Mouse (Mus musculus) left cerebral cortex, adult 11 months (tissue): ENCODE measurements around the gene Atp1a3.
"Not testable (repeated sequence)": the region's sequence is repeated elsewhere in the genome, so short reads cannot be mapped to it uniquely, and the experiment has no call there.

Source experiments
- DNase-seq: peaks from one replicate; pipeline ENCODE4 v3.0.0; 2022; ENCODE audit warnings: low spot score

Atp1a3 gene

GRCm38 (mm10) chr7:25005421-25006065, at the start of gene Atp1a3:
Gene Atp1a3, minus strand, starts transcription at chr7:25005958.
- peak; percentile 80 for DNase-seq

GRCm38 (mm10) chr7:25052587-25052986, 46.8 kb upstream of the Atp1a3 start:
- DNase-seq, result no peak

DNA sequence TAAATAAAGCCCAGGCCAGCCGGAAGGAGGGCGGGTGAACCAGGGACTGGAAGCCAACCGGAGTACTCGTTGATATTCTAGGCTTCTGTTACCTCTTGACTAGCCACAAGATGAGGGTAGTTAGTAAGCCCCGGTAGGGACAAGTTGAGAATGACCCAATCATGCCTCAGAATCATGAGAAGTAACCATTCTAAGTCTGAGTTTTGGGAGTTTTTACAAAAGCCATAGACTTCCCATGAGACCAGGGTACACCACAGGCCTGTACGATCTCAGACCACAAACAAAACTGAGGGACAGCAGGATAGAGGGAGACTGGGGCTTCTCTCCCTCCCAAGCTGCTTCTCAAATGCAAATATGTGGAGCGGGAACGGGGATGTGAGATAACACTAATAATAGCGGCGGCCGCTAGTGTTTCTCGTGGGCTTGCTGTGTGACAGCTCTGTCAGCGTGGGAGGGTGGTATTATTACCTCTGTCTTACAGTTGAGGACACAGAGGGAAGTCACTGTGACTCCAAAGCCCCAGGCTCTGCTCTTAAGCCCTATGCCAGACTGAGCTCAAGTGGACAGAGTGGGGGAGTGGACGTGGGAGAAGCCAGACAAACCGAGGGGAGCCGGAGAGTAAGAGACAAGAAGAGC, 43.7 kb upstream of the Atp1a3 start:
- no peak for DNase-seq

- DNase-seq, result no peak
These were observed 41.6 kb upstream of the Atp1a3 start for GRCm38 (mm10) chr7:25047363-25047762.

DNA sequence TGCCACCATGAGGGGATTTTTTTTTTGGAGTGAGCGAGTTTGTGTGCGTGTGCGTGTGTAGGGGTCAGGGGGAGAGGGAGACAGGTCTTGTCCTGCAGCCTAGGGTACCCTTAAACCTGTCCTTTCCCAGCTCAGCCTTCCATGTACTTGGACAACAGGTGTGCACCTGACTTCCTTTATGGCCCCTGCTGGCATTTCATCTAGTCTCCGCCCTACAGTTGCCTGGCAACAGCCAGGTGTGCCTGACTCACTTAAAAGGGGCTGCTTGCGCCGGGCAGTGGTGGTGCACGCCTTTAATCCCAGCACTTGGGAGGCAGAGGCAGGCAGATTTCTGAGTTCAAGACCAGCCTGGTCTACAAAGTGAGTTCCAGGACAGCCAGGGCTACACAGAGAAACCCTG, 38.8 kb upstream of the Atp1a3 start:
- not testable (repeated sequence) for DNase-seq

- peak; percentile 51 for DNase-seq
These were observed 36.2 kb upstream of the Atp1a3 start for GRCm38 (mm10) chr7:25041921-25042320.

GRCm38 (mm10) chr7:25035916-25036315, 30.2 kb upstream of the Atp1a3 start:
- peak; percentile 58 for DNase-seq

- no peak for DNase-seq
These were observed 29.0 kb upstream of the Atp1a3 start for GRCm38 (mm10) chr7:25034796-25035195.

DNA sequence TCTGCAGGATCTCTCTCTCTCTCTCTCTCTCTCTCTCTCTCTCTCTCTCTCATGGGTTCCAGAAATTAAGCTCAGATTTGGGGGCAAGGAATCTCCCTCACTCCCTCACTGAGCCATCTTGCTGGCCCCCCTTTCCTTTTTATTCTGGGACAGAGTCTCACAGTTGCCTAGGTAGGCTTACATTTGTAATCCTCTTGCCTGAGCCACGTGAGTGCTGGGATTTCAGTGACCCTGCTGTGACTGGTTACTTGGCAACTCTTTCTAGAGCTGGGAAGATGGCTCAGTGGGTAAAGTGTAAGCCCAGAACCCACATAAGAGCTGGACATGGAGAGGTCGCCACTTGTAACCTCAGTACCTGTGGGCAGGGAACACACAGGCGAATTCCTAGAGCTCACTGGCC, 25.8 kb upstream of the Atp1a3 start:
- no peak for DNase-seq

GRCm38 (mm10) chr7:25030032-25030753, 24.4 kb upstream of the Atp1a3 start:
- DNase-seq, result no peak

DNA sequence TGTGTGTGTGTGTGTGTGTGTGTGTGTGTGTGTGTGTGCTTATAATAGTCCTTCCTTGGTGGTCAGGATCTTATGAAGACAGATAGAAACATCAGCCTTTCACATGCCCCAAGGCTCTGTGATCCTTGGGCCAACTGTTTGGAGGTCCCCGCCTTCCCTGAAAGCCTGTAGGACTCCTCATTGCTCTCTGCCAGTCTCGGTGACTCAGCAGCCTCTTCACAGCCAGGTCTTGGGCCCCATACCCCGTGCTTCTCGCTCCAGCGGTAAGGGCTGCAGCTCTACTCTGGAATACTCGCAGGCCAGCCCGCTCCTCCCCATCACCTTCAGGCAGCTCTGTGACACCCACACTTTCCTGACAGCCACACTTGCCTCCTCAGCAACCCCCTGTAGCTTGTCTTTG, 20.7 kb upstream of the Atp1a3 start:
- no peak for DNase-seq

GRCm38 (mm10) chr7:25025855-25026439, 20.2 kb upstream of the Atp1a3 start:
- no peak for DNase-seq

- DNase-seq, result no peak
These were observed 5.8 kb upstream of the Atp1a3 start for GRCm38 (mm10) chr7:25011592-25011991.

- peak; percentile 59 for DNase-seq
These were observed 4.5 kb upstream of the Atp1a3 start for GRCm38 (mm10) chr7:25010090-25010913.

GRCm38 (mm10) chr7:25009099-25009700, 3.4 kb upstream of the Atp1a3 start:
- DNase-seq, result peak; percentile 58

- no peak for DNase-seq
These were observed 2.9 kb upstream of the Atp1a3 start for GRCm38 (mm10) chr7:25008635-25009034.

GRCm38 (mm10) chr7:25007609-25008374, 2.0 kb upstream of the Atp1a3 start:
- peak; percentile 67 for DNase-seq

GRCm38 (mm10) chr7:25006586-25007364, 1.0 kb upstream of the Atp1a3 start:
- peak; percentile 63 for DNase-seq

DNA sequence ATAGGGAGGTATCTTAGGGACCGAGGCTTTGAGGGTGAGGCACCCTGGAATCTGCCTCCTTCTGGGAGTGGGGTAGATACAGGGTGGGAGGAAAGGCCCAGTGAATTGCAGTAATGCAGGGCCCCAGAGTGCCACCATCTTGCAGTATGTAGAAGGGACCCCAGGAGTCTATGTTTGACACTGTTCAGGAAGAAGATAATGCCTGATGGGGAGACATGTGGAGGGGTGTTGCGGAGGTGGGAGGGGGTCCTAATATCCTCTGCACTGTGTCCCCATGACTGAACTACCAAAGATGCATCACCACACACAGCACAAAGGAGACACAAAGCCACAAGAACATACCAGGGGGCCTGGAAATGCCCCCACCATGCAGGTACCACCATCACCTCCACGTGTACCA, 413 bp upstream of the Atp1a3 start:
- DNase-seq, result no peak

DNA sequence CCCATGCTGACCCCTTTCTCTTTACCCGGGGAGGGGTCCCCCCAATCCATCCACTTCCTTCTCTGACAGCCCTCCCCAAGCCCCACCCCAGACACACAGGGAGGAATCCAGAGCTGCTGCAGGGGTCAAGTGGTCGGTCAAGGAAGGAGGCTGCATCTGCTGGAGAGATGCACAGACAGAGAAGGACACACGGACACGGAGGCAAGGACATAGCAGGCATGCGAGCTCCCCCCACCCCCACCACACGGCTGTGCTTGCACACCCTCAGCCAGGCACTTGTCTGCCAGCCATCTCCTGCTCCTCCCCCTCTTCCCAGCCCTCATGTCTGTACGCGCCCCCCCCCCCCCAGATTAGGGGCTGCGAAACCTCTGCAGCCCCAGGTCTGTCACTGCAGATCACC, 952 bp downstream of the Atp1a3 start:
- DNase-seq, result no peak
